Mouse (Mus musculus) CH12.LX (cell line): ENCODE data around the gene Krt4. TPM values are rescaled to one million over a fixed set of nuclear protein-coding genes. Genes with fewer than 3 reads are reported as not detected.

Experiments used
- DNase-seq: peaks from one replicate; pipeline ENCODE4 v3.0.0-alpha.2; 2013; ENCODE audit errors: extremely low read depth
- H3K27ac ChIP-seq: 2 replicates; pipeline ENCODE4 v1.5.1; 2012; ENCODE audit warnings: low read depth, mild to moderate bottlenecking, control low read depth, moderate library complexity; ENCODE audit not compliant: insufficient read depth
- H3K27me3 ChIP-seq: replicated peaks from 2 replicates; pipeline ENCODE3; 2012; ENCODE audit warnings: inconsistent platforms
- H3K36me3 ChIP-seq, 2 experiments: replicated peaks in 1 of 2; 2 replicates each; pipeline versions ENCODE3 to v1.6.1; 2012; ENCODE audit warnings: inconsistent platforms in 1 of 2, low read length in 1 of 2, mild to moderate bottlenecking in 1 of 2, mixed read lengths in 1 of 2, moderate library complexity in 1 of 2; ENCODE audit not compliant: control insufficient read depth in 1 of 2, insufficient read depth in 1 of 2
- H3K4me1 ChIP-seq, 2 experiments: 2 replicates each; pipeline ENCODE4 v1.6.1; 2012; ENCODE audit warnings: inconsistent platforms in 1 of 2, moderate library complexity in 1 of 2; ENCODE audit not compliant: insufficient read depth in 2 of 2, control insufficient read depth in 1 of 2
- H3K4me2 ChIP-seq: 2 replicates; pipeline ENCODE4 v1.6.1; 2012; ENCODE audit warnings: low read depth, mild to moderate bottlenecking, control low read depth; ENCODE audit not compliant: poor library complexity, insufficient read depth, severe bottlenecking
- H3K4me3 ChIP-seq, 3 experiments: fragments of 150-350 bp in 1 of 3; sonication (generic) in 1 of 3; replicated peaks in 1 of 3; 2 replicates each; pipeline versions ENCODE3 to v1.5.1; 2011 to 2012; ENCODE audit warnings: low read depth in 2 of 3, low read length in 2 of 3, mild to moderate bottlenecking in 2 of 3, moderate library complexity in 2 of 3, control low read depth in 1 of 3, improper control_type of control experiment in 1 of 3, inconsistent platforms in 1 of 3, mixed read lengths in 1 of 3; ENCODE audit not compliant: poor library complexity in 1 of 3
- H3K79me2 ChIP-seq: replicated peaks from 2 replicates; pipeline ENCODE4 v1.6.1; 2012; ENCODE audit warnings: mild to moderate bottlenecking, moderate library complexity; ENCODE audit not compliant: control insufficient read depth, poor library complexity, insufficient read depth, severe bottlenecking; ENCODE audit errors: extremely low read depth
- H3K9ac ChIP-seq: 2 replicates; pipeline ENCODE4 v1.6.1; 2012; ENCODE audit warnings: low read depth, mild to moderate bottlenecking, control low read depth, moderate library complexity; ENCODE audit not compliant: insufficient read depth
- H3K9me3 ChIP-seq: replicated peaks from 2 replicates; pipeline ENCODE3; 2012; ENCODE audit warnings: low read length, inconsistent platforms, mixed read lengths
- CHD1 ChIP-seq: IDR thresholded peaks from 2 replicates; pipeline ENCODE4 v1.6.1; 2012; ENCODE audit warnings: low read depth, low read length, improper control_type of control experiment, inconsistent platforms
- CHD2 ChIP-seq: IDR thresholded peaks from 2 replicates; pipeline ENCODE4 v1.6.1; 2011; ENCODE audit warnings: low read length, improper control_type of control experiment
- CTCF ChIP-seq, 2 experiments: IDR thresholded peaks in 1 of 2; conservative IDR thresholded peaks in 1 of 2; 2 replicates each; pipeline ENCODE4 v1.5.1; 2011 to 2012; ENCODE audit warnings: low read depth in 2 of 2, low read length in 2 of 2, improper control_type of control experiment in 1 of 2, inconsistent platforms in 1 of 2, mild to moderate bottlenecking in 1 of 2, moderate library complexity in 1 of 2
- ETS1 ChIP-seq: conservative IDR thresholded peaks from 2 replicates; pipeline ENCODE4 v1.6.1; 2012; ENCODE audit warnings: low read depth, mild to moderate bottlenecking, inconsistent platforms, low read length, improper control_type of control experiment, moderate library complexity
- GABPA ChIP-seq: IDR thresholded peaks from 2 replicates; pipeline ENCODE4 v1.6.1; 2012; ENCODE audit warnings: low read depth, low read length, improper control_type of control experiment, inconsistent platforms; ENCODE audit not compliant: insufficient replicate concordance
- HCFC1 ChIP-seq: IDR thresholded peaks from 2 replicates; pipeline ENCODE4 v1.6.1; 2012; ENCODE audit warnings: low read depth, mild to moderate bottlenecking, inconsistent platforms, low read length, improper control_type of control experiment
- IRF4 ChIP-seq: IDR thresholded peaks from 2 replicates; pipeline ENCODE4 v1.6.1; 2014; ENCODE audit warnings: low read depth, mild to moderate bottlenecking, inconsistent platforms, low read length, improper control_type of control experiment
- JUND ChIP-seq: conservative IDR thresholded peaks from 2 replicates; pipeline ENCODE4 v1.6.1; 2011; ENCODE audit warnings: low read depth, low read length, improper control_type of control experiment
- KAT2A ChIP-seq: IDR thresholded peaks from 2 replicates; pipeline ENCODE4 v1.6.1; 2012; ENCODE audit warnings: low read length, improper control_type of control experiment, inconsistent platforms; ENCODE audit not compliant: insufficient replicate concordance
- MAFK ChIP-seq: IDR thresholded peaks from 2 replicates; pipeline ENCODE4 v1.6.1; 2011; ENCODE audit warnings: low read length, improper control_type of control experiment; ENCODE audit not compliant: insufficient replicate concordance
- MAX ChIP-seq: IDR thresholded peaks from 2 replicates; pipeline ENCODE4 v1.6.1; 2011; ENCODE audit warnings: low read length, improper control_type of control experiment
- MAZ ChIP-seq: IDR thresholded peaks from 2 replicates; pipeline ENCODE4 v1.6.1; 2012; ENCODE audit warnings: low read depth, mild to moderate bottlenecking, inconsistent platforms, low read length, improper control_type of control experiment, moderate library complexity
- MEF2A ChIP-seq: IDR thresholded peaks from 2 replicates; pipeline ENCODE4 v1.6.1; 2014; ENCODE audit warnings: low read depth, mild to moderate bottlenecking, inconsistent platforms, low read length, improper control_type of control experiment, borderline replicate concordance
- MXI1 ChIP-seq: IDR thresholded peaks from 2 replicates; pipeline ENCODE4 v1.6.1; 2011; ENCODE audit warnings: mild to moderate bottlenecking, low read depth, low read length, improper control_type of control experiment
- NELFE ChIP-seq: IDR thresholded peaks from 2 replicates; pipeline ENCODE4 v1.6.1; 2011; ENCODE audit warnings: low read depth, low read length, improper control_type of control experiment
- NRF1 ChIP-seq: IDR thresholded peaks from 2 replicates; pipeline ENCODE4 v1.6.1; 2014; ENCODE audit warnings: low read depth, mild to moderate bottlenecking, inconsistent platforms, low read length, improper control_type of control experiment, moderate library complexity
- POLR2A ChIP-seq: IDR thresholded peaks from 2 replicates; pipeline ENCODE4 v1.6.1; 2011; ENCODE audit warnings: low read depth, mild to moderate bottlenecking, improper control_type of control experiment, low read length
- RCOR1 ChIP-seq: conservative IDR thresholded peaks from 2 replicates; pipeline ENCODE4 v1.6.1; 2012; ENCODE audit warnings: low read depth, mild to moderate bottlenecking, inconsistent platforms, low read length, improper control_type of control experiment
- SIN3A ChIP-seq: IDR thresholded peaks from 2 replicates; pipeline ENCODE4 v1.6.1; 2012; ENCODE audit warnings: low read length, improper control_type of control experiment, inconsistent platforms
- TCF12 ChIP-seq: IDR thresholded peaks from 2 replicates; pipeline ENCODE4 v1.6.1; 2014; ENCODE audit warnings: low read depth, mild to moderate bottlenecking, inconsistent platforms, low read length, improper control_type of control experiment
- USF1 ChIP-seq: IDR thresholded peaks from 2 replicates; pipeline ENCODE4 v1.6.1; 2014; ENCODE audit warnings: low read depth, mild to moderate bottlenecking, inconsistent platforms, low read length, improper control_type of control experiment
- ZC3H11A ChIP-seq: IDR thresholded peaks from 2 replicates; pipeline ENCODE4 v1.6.1; 2012; ENCODE audit warnings: low read depth, mild to moderate bottlenecking, inconsistent platforms, low read length, improper control_type of control experiment
- ZMIZ1 ChIP-seq: IDR thresholded peaks from 2 replicates; pipeline ENCODE4 v1.6.1; 2012; ENCODE audit warnings: low read depth, mild to moderate bottlenecking, inconsistent platforms, low read length, improper control_type of control experiment
- dilution Hi-C: fragments of 300-500 bp; cut with MboI; formaldehyde crosslinking; loops from 2 replicates; pipeline ENCODE4 v1.14.3; 2020; ENCODE audit warnings: low sequenced_read_pairs; ENCODE audit not compliant: extremely low pct_unique_long_range_greater_than_20kb, extremely low pct_ligation_motif_present
- in situ Hi-C: fragments of 300-500 bp; cut with MboI; formaldehyde crosslinking; loops from 3 replicates; pipeline ENCODE4 v1.14.3; 2019; ENCODE audit warnings: low sequenced_read_pairs, low pct_ligation_motif_present, low pct_unique_long_range_greater_than_20kb, mixed read lengths
- polyA plus RNA-seq: library from polyadenylated mRNA; unstranded; fragments of >175 nt; gene quantifications from 2 replicates; pipeline ENCODE4 v1.2.1, GENCODE M21; 2012; ENCODE audit warnings: low read depth; ENCODE audit not compliant: insufficient read length
- total RNA-seq, 2 experiments: library from RNA; depleted of rRNA; stranded (reverse); fragments of 300-350 nt in 1 of 2; fragments of >200 nt in 1 of 2; gene quantifications; 2 replicates each; pipeline ENCODE4 v1.2.3; 2012 to 2014

The Krt4 gene
- total and polyA plus RNA-seq, 3 experiments = not detected

- dilution Hi-C loops = no loop called here
- H3K9ac ChIP-seq = no peak overlapping the region
- in situ Hi-C loops = no loop called here
- DNase-seq = no peak
- no peak overlapping the region for H3K27ac ChIP-seq
- H3K27me3 ChIP-seq = peaks cover 80% of the 10 kb centered on the region
- no peak overlapping the region for H3K4me2 ChIP-seq
- no peak for TF ChIP-seq IRF4
- TF ChIP-seq MAFK = no peak
- no peak for TF ChIP-seq MXI1
- no peak for TF ChIP-seq SIN3A
- no peak for TF ChIP-seq CTCF (conservative IDR thresholded peaks at IDR 0.05 in 1 of 2, IDR thresholded peaks at IDR 0.05 in 1 of 2; ENCODE audit: low read depth in 2 of 2, low read length in 2 of 2)
- TF ChIP-seq NRF1 = no peak
- TF ChIP-seq ETS1 = no peak
- no peak for TF ChIP-seq CHD2
- no peak for TF ChIP-seq RCOR1
- TF ChIP-seq MEF2A = no peak
- TF ChIP-seq TCF12 = no peak
- no peak for TF ChIP-seq POLR2A
- no peak overlapping the region for H3K4me3 ChIP-seq
- no peaks in the 10 kb centered on the region for H3K4me1 ChIP-seq
- no peaks in the 10 kb centered on the region for H3K79me2 ChIP-seq
- H3K9me3 ChIP-seq = no peaks in the 10 kb centered on the region
- H3K36me3 ChIP-seq = no peaks in the 10 kb centered on the region
Observed at GRCm38 (mm10) chr15:101945430-101945829, 20.9 kb upstream of the Krt4 start.

GRCm38 (mm10) chr15:101941948-101942347, 17.4 kb upstream of the Krt4 start:
- dilution Hi-C loops (no loop called here), in situ Hi-C loops (no loop called here)
- Histone ChIP-seq H3K79me2 (no peaks in the 10 kb centered on the region), H3K4me1 (no peaks in the 10 kb centered on the region), H3K9ac (no peak overlapping the region), H3K9me3 (no peaks in the 10 kb centered on the region), H3K4me3 (no peak overlapping the region), H3K27me3 (peaks cover 87% of the 10 kb centered on the region), H3K27ac (no peak overlapping the region), H3K4me2 (no peak overlapping the region), H3K36me3 (no peaks in the 10 kb centered on the region)
- DNase-seq = no peak
- TF ChIP-seq POLR2A (no peak), GABPA (no peak), USF1 (no peak), MAX (no peak), MAZ (no peak), NELFE (no peak), ZMIZ1 (no peak), RCOR1 (no peak), CHD1 (no peak), TCF12 (no peak), MAFK (no peak), ZC3H11A (no peak), KAT2A (no peak), JUND (no peak), HCFC1 (no peak), SIN3A (no peak), NRF1 (no peak), CHD2 (no peak)
